Comparison of ENCODE assay signal across 8 mouse cellular contexts in genomic region chr11:102145471-102146001, GRCm38 (mm10). TPM values are rescaled to one million over a fixed set of nuclear protein-coding genes. Genes with fewer than 3 reads are reported as not detected.
DNase-seq lines count a peak whose midpoint lies in the region; ATAC-seq and TF ChIP-seq lines count a peak whose summit lies in the region.

Gene Nags (plus strand): TSS chr11:102145513.

- peak within 1 kb of the TSS; percentile 33 for H3K4me2 ChIP-seq in forebrain, embryonic 15.5 days (replicated peaks)
- peak within 1 kb of the TSS; percentile 83 for H3K4me2 ChIP-seq in liver, embryonic 15.5 days

- H3K9ac ChIP-seq in ES-E14 (ENCODE audit: insufficient read depth, low read depth, low read length, poor library complexity, severe bottlenecking) = 0 out of 2 replicates have a peak within 1 kb of the TSS, but pooled peaks have one; percentile 22
- H3K9ac ChIP-seq in forebrain, embryonic 15.5 days (replicated peaks) = no peak within 1 kb of the TSS
- peak within 1 kb of the TSS; percentile 53 for H3K9ac ChIP-seq in liver, embryonic 15.5 days

- no peak for ATAC-seq in forebrain, embryonic 15.5 days (replicated peaks)
- peak; percentile 5 for ATAC-seq in liver, embryonic 15.5 days (ENCODE audit: insufficient read depth)

- in situ Hi-C loops in ES-E14 (cut with MboI; ENCODE audit: low sequenced_read_pairs in 2 of 2, unreplicated experiment in 2 of 2) = no loop called here

- under 1% methylated on average over 43 of the region's 50 CpGs for whole genome bisulfite sequencing in forebrain, embryonic 15.5 days
- 2% methylated on average over 50 of the region's 50 CpGs for WGBS in liver, embryonic 15.5 days (ENCODE audit: insufficient replicate concordance)

- H3K4me1 ChIP-seq in ES-E14 (ENCODE audit: control insufficient read depth in 2 of 2, insufficient read depth in 2 of 2, low read length in 2 of 2, poor library complexity in 1 of 2) = peaks cover 2 to 8% of the 10 kb centered on the region in 2 experiments; a peak in 3 of 4 replicates
- H3K4me1 ChIP-seq in forebrain, embryonic 15.5 days = peaks cover 13% of the 10 kb centered on the region
- peaks cover 40% of the 10 kb centered on the region for H3K4me1 ChIP-seq in liver, embryonic 15.5 days (replicated peaks)

- no peak within 1 kb of the TSS for H3K27ac ChIP-seq in ES-E14 (ENCODE audit: insufficient read depth, low read depth, low read length, poor library complexity, severe bottlenecking)
- no peak within 1 kb of the TSS for H3K27ac ChIP-seq in forebrain, embryonic 15.5 days (replicated peaks)
- H3K27ac ChIP-seq in liver, embryonic 15.5 days (replicated peaks) = peak within 1 kb of the TSS; percentile 64

- H3K9me3 ChIP-seq in ES-E14 (ENCODE audit: control insufficient read depth, insufficient read depth, low read depth, low read length) = no peaks in the 10 kb centered on the region
- no peaks in the 10 kb centered on the region for H3K9me3 ChIP-seq in forebrain, embryonic 15.5 days
- H3K9me3 ChIP-seq in liver, embryonic 15.5 days (replicated peaks) = no peaks in the 10 kb centered on the region

- H3K27me3 ChIP-seq in forebrain, embryonic 15.5 days = peaks cover 68% of the 10 kb centered on the region
- peaks cover 72% of the 10 kb centered on the region for H3K27me3 ChIP-seq in liver, embryonic 15.5 days

- no peaks in the 10 kb centered on the region for H3K36me3 ChIP-seq in ES-E14 (ENCODE audit: control insufficient read depth, insufficient read depth, low read length, poor library complexity, severe bottlenecking)
- no peaks in the 10 kb centered on the region for H3K36me3 ChIP-seq in forebrain, embryonic 15.5 days
- 0 out of 2 replicates have a peak, but pooled peaks cover 7% of the 10 kb centered on the region for H3K36me3 ChIP-seq in liver, embryonic 15.5 days (replicated peaks)

- DNase-seq in adrenal gland, adult 2 months = peak; percentile 34
- no peak for DNase-seq in adrenal gland, adult 8-10 months
- no peak for DNase-seq in ES-E14 (ENCODE audit: low read depth, low spot score)
- no peak for DNase-seq in yolk sac, embryonic 10.5 days (ENCODE audit: low spot score)
- no peak for DNase-seq in gastrocnemius, postnatal 10 days
- no peak for DNase-seq in frontal cortex, postnatal 14 days (ENCODE audit: low spot score in 2 of 2)

- peak within 1 kb of the TSS; percentile 57 to 61 for H3K4me3 ChIP-seq in ES-E14 (ENCODE audit: insufficient read depth in 1 of 2, low read depth in 1 of 2, low read length in 2 of 2, poor library complexity in 1 of 2, severe bottlenecking in 1 of 2)
- H3K4me3 ChIP-seq in forebrain, embryonic 15.5 days = peak within 1 kb of the TSS; percentile 19
- peak within 1 kb of the TSS; percentile 64 for H3K4me3 ChIP-seq in liver, embryonic 15.5 days (replicated peaks)

TF ChIP-seq in ES-E14, 5 proteins besides CTCF, POLR2A, EP300 and RAD21:
- no peak for TF ChIP-seq ZC3H11A (IDR thresholded peaks at IDR 0.05; ENCODE audit: borderline replicate concordance, low read depth, low read length)
- TF ChIP-seq CHD2 (IDR thresholded peaks at IDR 0.05; ENCODE audit: low read depth, low read length) = no peak
- no peak for TF ChIP-seq ZNF384 (IDR thresholded peaks at IDR 0.05; ENCODE audit: low read depth, low read length)
- no peak for TF ChIP-seq HCFC1 (IDR thresholded peaks at IDR 0.05; ENCODE audit: borderline replicate concordance, insufficient read depth, low read length)
- no peak for TF ChIP-seq MAFK (IDR thresholded peaks at IDR 0.05; ENCODE audit: insufficient read depth, low read depth, low read length)

RNA-seq across cellular contexts. Expression of gene Nags, which starts in this region (rescaled TPM):
- 1 to 10 TPM in 1 of 2 experiments, under 1 TPM in 1; 0.29 to 1.8 TPM for total RNA-seq in adrenal gland, adult 2 months (2021)
- 0.34 and 1.1 TPM in 2 replicates for polyA plus RNA-seq in adrenal gland, adult 2 months (2012; rRNA removed)
- total RNA-seq in adrenal gland, adult 8-10 months (2022) = 1 to 10 TPM in 2 of 4 experiments, under 1 TPM in 2; 0.20 to 3.0 (median 1.6) TPM
- 0.45 and 0.90 TPM in 2 replicates for total RNA-seq in ES-E14 (2012; rRNA removed)
- polyA plus RNA-seq in forebrain, embryonic 15.5 days (2015; fragmentation: Nextera tagmentation; extraction: Ambion mirVana) = 0.10 and 0.14 TPM in 2 replicates
- polyA plus RNA-seq in liver, embryonic 15.5 days (2015; fragmentation: Nextera tagmentation; extraction: Ambion mirVana) = 16.5 and 18.2 TPM in 2 replicates
- total RNA-seq in gastrocnemius, postnatal 10 days (2021) = not detected
